ENCODE assay signal across 8 mouse cellular contexts in the genomic region with DNA sequence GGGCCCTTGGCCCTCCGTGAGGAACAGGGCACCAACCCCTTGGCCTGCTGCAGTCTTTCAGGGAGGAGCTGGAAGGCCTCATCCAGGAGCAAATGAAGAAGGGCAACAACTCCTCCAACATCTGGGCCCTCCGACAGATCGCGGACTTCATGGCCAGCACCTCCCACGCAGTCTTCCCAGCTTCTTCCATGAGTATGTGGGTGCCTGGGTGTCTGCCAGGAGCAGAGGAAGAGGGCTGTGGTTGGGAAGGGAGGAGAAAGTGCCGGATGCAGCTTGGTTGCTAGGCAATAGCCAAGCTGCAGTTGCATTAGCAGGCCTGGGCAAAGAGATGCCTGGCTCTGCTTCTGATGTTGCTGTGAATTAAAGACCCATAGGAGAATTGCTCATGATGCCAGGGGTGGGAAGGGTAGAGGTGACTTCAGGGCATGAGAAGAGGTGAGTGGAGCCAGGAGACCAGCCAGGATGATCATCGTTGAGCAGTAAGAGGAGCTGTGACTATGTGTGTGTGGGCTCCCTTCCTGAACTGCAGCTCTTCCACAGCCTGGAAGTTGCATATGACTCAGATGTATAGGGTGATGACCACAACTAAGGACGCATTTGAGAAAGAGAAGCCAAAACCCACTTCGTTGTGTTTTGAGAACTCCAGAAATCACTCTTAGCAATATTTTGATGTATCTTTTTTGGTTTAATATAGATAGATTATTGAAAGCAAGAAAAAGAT. TPM values are rescaled to one million over a fixed set of nuclear protein-coding genes. Genes with fewer than 3 reads are reported as not detected.
DNase-seq lines count a peak whose midpoint lies in the region; ATAC-seq and TF ChIP-seq lines count a peak whose summit lies in the region.

No protein-coding gene starts in this region.

- no peak for TF ChIP-seq POLR2A in embryonic fibroblast, embryonic 13.5 days (IDR thresholded peaks at IDR 0.05; ENCODE audit: low read depth, low read length)

- ATAC-seq in hindbrain, embryonic 14.5 days (ENCODE audit: low FRiP score) = peak; percentile 43; the same call in 1 of the 2 replicates

- 0 out of 2 replicates have a peak overlapping the region, but pooled peaks have one; percentile 5 for H3K9ac ChIP-seq in hindbrain, embryonic 14.5 days

- H3K27me3 ChIP-seq in hindbrain, embryonic 14.5 days (ENCODE audit: control insufficient read depth, insufficient read depth, low read length) = no peaks in the 10 kb centered on the region

- no peaks in the 10 kb centered on the region for H3K9me3 ChIP-seq in hindbrain, embryonic 14.5 days (ENCODE audit: control insufficient read depth, low read length)

- peaks cover 51% of the 10 kb centered on the region for H3K36me3 ChIP-seq in hindbrain, embryonic 14.5 days (replicated peaks; ENCODE audit: control insufficient read depth, insufficient read depth)

- TF ChIP-seq CTCF in embryonic fibroblast, embryonic 13.5 days (IDR thresholded peaks at IDR 0.05; ENCODE audit: borderline replicate concordance, insufficient read depth, low read length) = no peak

- peak overlapping the region; percentile 7; the same call in 1 of the 2 replicates for H3K27ac ChIP-seq in embryonic fibroblast, embryonic 13.5 days (ENCODE audit: insufficient read depth, low read length)
- H3K27ac ChIP-seq in hindbrain, embryonic 14.5 days = peak overlapping the region; percentile 67

- H3K4me3 ChIP-seq in embryonic fibroblast, embryonic 13.5 days (ENCODE audit: insufficient read depth, low read length) = no peak overlapping the region
- no peak overlapping the region for H3K4me3 ChIP-seq in hindbrain, embryonic 14.5 days (replicated peaks; ENCODE audit: low read length)

- WGBS in hindbrain, embryonic 14.5 days = 71% methylated on average over 9 of the region's 9 CpGs

- no peak overlapping the region for H3K4me2 ChIP-seq in hindbrain, embryonic 14.5 days (replicated peaks)

- peaks cover 5% of the 10 kb centered on the region; the same call in 1 of the 2 replicates for H3K4me1 ChIP-seq in embryonic fibroblast, embryonic 13.5 days (ENCODE audit: control insufficient read depth, insufficient read depth, low read length)
- peaks cover 10% of the 10 kb centered on the region for H3K4me1 ChIP-seq in hindbrain, embryonic 14.5 days (replicated peaks; ENCODE audit: control insufficient read depth, insufficient read depth, low read length)

- peak; percentile 71 for DNase-seq in kidney, postnatal 10 days
- no peak for DNase-seq in kidney, adult 9 months
- DNase-seq in hindbrain, embryonic 14.5 days (ENCODE audit: low spot score) = no peak
- DNase-seq in lung, postnatal 4 days = peak; percentile 40 to 51
- DNase-seq in testis, postnatal 14 days (ENCODE audit: low spot score) = peak; percentile 48
- no peak for DNase-seq in MN1 (ENCODE audit: low spot score)
- DNase-seq in thymus, postnatal 25 days = no peak

RNA-seq across cellular contexts. Expression of gene Add2, which starts 58.5 kb away (rescaled TPM):
- polyA plus RNA-seq in embryonic fibroblast, embryonic 13.5 days (2011; ENCODE audit: insufficient read length, low read depth, missing spikeins) = 0.11 and 0.17 TPM in 2 replicates
- 102 and 111 TPM in 2 replicates for polyA plus RNA-seq in hindbrain, embryonic 14.5 days (2014; fragmentation: Nextera tagmentation; extraction: Ambion mirVana)

Comparison
In these comparisons a context has a peak if more than half of its experiments do, and no peak if none do; other contexts are left out.
1. DNase-seq: peak in kidney, postnatal 10 days (single experiment), lung, postnatal 4 days (2 of 2) and testis, postnatal 14 days (single experiment); none in kidney, adult 9 months (single experiment), hindbrain, embryonic 14.5 days (single experiment), MN1 (single experiment) and thymus, postnatal 25 days (single experiment).
2. RNA of gene Add2, which starts 58.5 kb away (polyA plus RNA-seq): 102 to 111 TPM in hindbrain, embryonic 14.5 days; 0.11 to 0.17 TPM in embryonic fibroblast, embryonic 13.5 days; every median in the first group is over 10 times any median in the second.